Mouse (Mus musculus): ENCODE measurements around the gene Fam24b. TPM values are rescaled to one million over a fixed set of nuclear protein-coding genes. Genes with fewer than 3 reads are reported as not detected.

Fam24b gene
- polyA plus RNA-seq, 1 experiment from 2014 or later, result not detected

DNA sequence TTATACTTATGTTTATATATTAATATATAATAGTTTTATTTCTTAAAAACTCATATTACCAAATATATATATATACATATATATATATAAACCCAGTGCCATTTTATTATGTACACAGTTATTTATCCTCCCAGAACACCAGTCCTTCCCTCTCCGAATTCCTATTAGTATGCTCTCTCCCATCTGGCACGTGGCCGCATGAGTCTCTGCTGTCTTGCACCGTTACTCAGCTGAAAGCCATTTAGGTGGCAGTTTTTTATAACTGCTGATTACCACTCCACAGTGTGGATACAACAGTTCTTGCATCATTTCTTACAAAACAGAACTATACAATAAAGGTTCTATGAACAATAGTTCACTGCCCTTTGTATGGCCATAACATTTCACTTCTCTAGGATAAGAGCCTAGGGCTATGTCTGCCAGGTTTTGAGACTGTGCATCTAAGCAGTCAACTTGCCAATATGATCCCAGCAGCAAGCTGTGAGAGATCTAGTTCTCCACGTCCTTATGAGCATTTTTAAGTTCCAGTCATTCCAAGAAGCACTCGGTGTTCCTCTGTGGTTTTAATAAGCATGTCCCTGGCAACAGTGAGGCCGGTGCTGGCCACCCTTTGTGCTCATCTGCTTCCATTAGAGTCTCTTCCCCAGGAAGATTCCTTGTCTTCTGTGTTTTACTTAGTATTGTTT is 16.7 kb upstream of the Fam24b start:
- Histone ChIP-seq H3K9ac (ENCODE audit: low read depth, low read length) (no peak overlapping the region), H3K4me2 (ENCODE audit: low read depth, low read length) (no peak overlapping the region), H3K9me3 (ENCODE audit: control insufficient read depth, low read length) (no peaks in the 10 kb centered on the region), H3K27me3 (replicated peaks; ENCODE audit: control insufficient read depth, insufficient read depth, low read length) (no peaks in the 10 kb centered on the region), H3K4me1 (ENCODE audit: control insufficient read depth, insufficient read depth, low read length) (no peaks in the 10 kb centered on the region), H3K4me3 (ENCODE audit: low read length) (no peak overlapping the region), H3K27ac (ENCODE audit: low read length) (no peak overlapping the region), H3K36me3 (ENCODE audit: control insufficient read depth, insufficient read depth, low read length) (peaks cover 15% of the 10 kb centered on the region)
- no peak for ATAC-seq
- WGBS, result 77% methylated on average over 7 of the region's 7 CpGs

GRCm38 (mm10) chr7:131337502-131338068 is 8.3 kb upstream of the Fam24b start:
- ATAC-seq, result no peak
- no peaks in the 10 kb centered on the region for H3K4me1 ChIP-seq (ENCODE audit: control insufficient read depth, insufficient read depth, low read length)
- WGBS, result 50% methylated on average over 8 of the region's 8 CpGs
- no peak overlapping the region for H3K9ac ChIP-seq (ENCODE audit: low read depth, low read length)
- H3K36me3 ChIP-seq (ENCODE audit: control insufficient read depth, insufficient read depth, low read length), result no peaks in the 10 kb centered on the region; the same call in 1 of the 2 replicates
- no peak overlapping the region for H3K27ac ChIP-seq (ENCODE audit: low read length)
- H3K9me3 ChIP-seq (ENCODE audit: control insufficient read depth, low read length), result no peaks in the 10 kb centered on the region
- H3K4me2 ChIP-seq (ENCODE audit: low read depth, low read length), result no peak overlapping the region
- H3K4me3 ChIP-seq (ENCODE audit: low read length), result no peak overlapping the region
- no peaks in the 10 kb centered on the region for H3K27me3 ChIP-seq (replicated peaks; ENCODE audit: control insufficient read depth, insufficient read depth, low read length)

DNA sequence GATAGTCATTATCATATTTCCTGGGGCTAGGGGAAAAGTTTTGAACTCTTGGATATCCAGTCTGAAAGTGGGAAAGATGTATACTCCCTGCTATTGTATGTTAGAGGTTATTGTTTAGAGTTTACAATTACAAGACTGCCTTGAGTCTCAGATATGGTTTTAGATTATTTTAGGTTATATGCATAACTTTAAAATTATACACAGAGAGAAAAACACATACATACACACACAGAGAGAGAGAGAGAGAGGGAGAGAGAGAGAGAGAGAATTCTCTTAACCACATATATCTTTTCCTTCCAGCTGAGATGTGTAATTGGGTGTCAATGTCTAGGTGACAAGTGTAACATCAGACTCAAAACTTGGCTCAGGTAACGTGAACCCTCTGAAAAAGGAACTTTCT is 4.2 kb upstream of the Fam24b start, which contains the start of gene Fam24a:
Gene Fam24a (plus strand): TSS at position 301 of the 400 bp plus-strand sequence.
- Histone ChIP-seq H3K27me3 (replicated peaks; ENCODE audit: control insufficient read depth, insufficient read depth, low read length) (no peaks in the 10 kb centered on the region), H3K27ac (ENCODE audit: low read length) (no peak within 1 kb of the TSS), H3K9ac (ENCODE audit: low read depth, low read length) (no peak within 1 kb of the TSS), H3K4me2 (ENCODE audit: low read depth, low read length) (no peak within 1 kb of the TSS), H3K4me3 (ENCODE audit: low read length) (no peak within 1 kb of the TSS), H3K9me3 (ENCODE audit: control insufficient read depth, low read length) (no peaks in the 10 kb centered on the region), H3K4me1 (ENCODE audit: control insufficient read depth, insufficient read depth, low read length) (no peaks in the 10 kb centered on the region), H3K36me3 (ENCODE audit: control insufficient read depth, insufficient read depth, low read length) (no peaks in the 10 kb centered on the region)
- WGBS, result 62% methylated on average over 1 of the region's 1 CpGs
- no peak for ATAC-seq

- Histone ChIP-seq H3K4me3 (ENCODE audit: low read length) (no peak overlapping the region), H3K27ac (ENCODE audit: low read length) (no peak overlapping the region), H3K27me3 (replicated peaks; ENCODE audit: control insufficient read depth, insufficient read depth, low read length) (no peaks in the 10 kb centered on the region), H3K9ac (ENCODE audit: low read depth, low read length) (no peak overlapping the region), H3K9me3 (ENCODE audit: control insufficient read depth, low read length) (no peaks in the 10 kb centered on the region), H3K4me1 (ENCODE audit: control insufficient read depth, insufficient read depth, low read length) (no peaks in the 10 kb centered on the region), H3K4me2 (ENCODE audit: low read depth, low read length) (no peak overlapping the region), H3K36me3 (ENCODE audit: control insufficient read depth, insufficient read depth, low read length) (no peaks in the 10 kb centered on the region)
- no peak for ATAC-seq
- 67% methylated on average over 2 of the region's 2 CpGs for WGBS
Measured at GRCm38 (mm10) chr7:131331688-131332087, 2.4 kb upstream of the Fam24b start.

DNA sequence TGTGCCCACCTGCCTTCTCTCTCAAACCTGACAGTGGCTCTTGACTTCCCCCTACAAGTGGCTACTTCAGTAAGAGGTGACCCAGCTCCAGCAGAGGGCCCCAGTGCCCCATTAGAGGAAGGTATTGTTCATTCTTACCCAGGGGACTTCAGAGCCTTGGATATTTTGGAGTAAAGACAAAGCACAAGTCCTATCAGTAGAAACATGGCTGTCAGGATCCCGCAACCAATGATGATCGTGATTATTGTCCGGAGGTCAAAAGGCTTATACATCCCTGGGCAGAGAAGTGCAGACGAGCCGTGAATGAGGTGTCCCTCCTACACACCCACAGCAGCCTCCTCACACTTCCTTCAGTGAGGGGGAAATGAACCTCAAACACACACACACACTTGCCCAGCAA is 2.3 kb downstream of the Fam24b start:
- 87% methylated on average over 5 of the region's 5 CpGs for WGBS
- Histone ChIP-seq H3K4me3 (ENCODE audit: low read length) (no peak overlapping the region), H3K4me1 (ENCODE audit: control insufficient read depth, insufficient read depth, low read length) (no peaks in the 10 kb centered on the region)

GRCm38 (mm10) chr7:131322192-131322591 is 7.1 kb downstream of the Fam24b start, which contains the start of gene Cuzd1:
Gene Cuzd1 (minus strand): TSS chr7:131322292.
- H3K27me3 ChIP-seq (replicated peaks; ENCODE audit: control insufficient read depth, insufficient read depth, low read length), result no peaks in the 10 kb centered on the region
- H3K36me3 ChIP-seq (ENCODE audit: control insufficient read depth, insufficient read depth, low read length), result no peaks in the 10 kb centered on the region
- no peaks in the 10 kb centered on the region for H3K4me1 ChIP-seq (ENCODE audit: control insufficient read depth, insufficient read depth, low read length)
- H3K27ac ChIP-seq (ENCODE audit: low read length), result no peak within 1 kb of the TSS
- H3K4me2 ChIP-seq (ENCODE audit: low read depth, low read length), result no peak within 1 kb of the TSS
- whole genome bisulfite sequencing, result 77% methylated on average over 2 of the region's 2 CpGs
- H3K9ac ChIP-seq (ENCODE audit: low read depth, low read length), result no peak within 1 kb of the TSS
- ATAC-seq, result no peak
- no peaks in the 10 kb centered on the region for H3K9me3 ChIP-seq (ENCODE audit: control insufficient read depth, low read length)
- no peak within 1 kb of the TSS for H3K4me3 ChIP-seq (ENCODE audit: low read length)

More for the DNA sequence above, 2.3 kb downstream of the Fam24b start:
- Histone ChIP-seq H3K4me2 (ENCODE audit: low read depth, low read length) (no peak overlapping the region), H3K9ac (ENCODE audit: low read depth, low read length) (no peak overlapping the region), H3K27ac (ENCODE audit: low read length) (no peak overlapping the region), H3K27me3 (replicated peaks; ENCODE audit: control insufficient read depth, insufficient read depth, low read length) (no peaks in the 10 kb centered on the region), H3K9me3 (ENCODE audit: control insufficient read depth, low read length) (no peaks in the 10 kb centered on the region), H3K36me3 (ENCODE audit: control insufficient read depth, insufficient read depth, low read length) (no peaks in the 10 kb centered on the region)
- ATAC-seq, result no peak

DNA sequence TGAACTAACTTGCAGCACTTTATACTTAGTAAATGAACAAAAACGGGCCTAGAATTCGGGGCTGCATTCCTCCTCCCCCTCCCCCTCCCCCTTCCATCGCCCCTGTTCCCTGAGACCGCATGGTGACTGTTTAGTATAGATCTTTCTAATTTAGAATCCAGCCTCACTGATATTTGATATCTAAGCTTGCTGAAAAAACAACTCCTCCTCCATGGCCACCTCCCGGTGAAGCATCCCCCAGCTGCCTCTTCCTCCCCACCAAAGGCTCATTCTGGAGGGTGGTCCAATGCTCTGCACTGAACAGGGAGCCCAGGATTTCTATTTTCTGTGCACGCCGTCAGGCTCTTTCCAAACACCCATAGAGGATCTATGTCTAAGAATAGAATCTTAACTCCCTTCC is 11.0 kb downstream of the Fam24b start:
- no peaks in the 10 kb centered on the region for H3K27me3 ChIP-seq (replicated peaks; ENCODE audit: control insufficient read depth, insufficient read depth, low read length)
- H3K4me1 ChIP-seq (ENCODE audit: control insufficient read depth, insufficient read depth, low read length), result no peaks in the 10 kb centered on the region
- H3K9ac ChIP-seq (ENCODE audit: low read depth, low read length), result no peak overlapping the region
- no peak for ATAC-seq
- no peak overlapping the region for H3K4me3 ChIP-seq (ENCODE audit: low read length)
- H3K36me3 ChIP-seq (ENCODE audit: control insufficient read depth, insufficient read depth, low read length), result no peaks in the 10 kb centered on the region
- WGBS, result 81% methylated on average over 5 of the region's 7 CpGs
- no peak overlapping the region for H3K27ac ChIP-seq (ENCODE audit: low read length)
- H3K9me3 ChIP-seq (ENCODE audit: control insufficient read depth, low read length), result no peaks in the 10 kb centered on the region
- no peak overlapping the region for H3K4me2 ChIP-seq (ENCODE audit: low read depth, low read length)

- no peak overlapping the region for H3K4me2 ChIP-seq (ENCODE audit: low read depth, low read length)
- ATAC-seq, result no peak
- H3K4me1 ChIP-seq (ENCODE audit: control insufficient read depth, insufficient read depth, low read length), result no peaks in the 10 kb centered on the region
- H3K9ac ChIP-seq (ENCODE audit: low read depth, low read length), result no peak overlapping the region
- H3K36me3 ChIP-seq (ENCODE audit: control insufficient read depth, insufficient read depth, low read length), result no peaks in the 10 kb centered on the region
- no peaks in the 10 kb centered on the region for H3K27me3 ChIP-seq (replicated peaks; ENCODE audit: control insufficient read depth, insufficient read depth, low read length)
- H3K9me3 ChIP-seq (ENCODE audit: control insufficient read depth, low read length), result no peaks in the 10 kb centered on the region
- H3K4me3 ChIP-seq (ENCODE audit: low read length), result no peak overlapping the region
- 63% methylated on average over 12 of the region's 12 CpGs for WGBS
- no peak overlapping the region for H3K27ac ChIP-seq (ENCODE audit: low read length)
Measured at GRCm38 (mm10) chr7:131317587-131317986, 11.7 kb downstream of the Fam24b start.

DNA sequence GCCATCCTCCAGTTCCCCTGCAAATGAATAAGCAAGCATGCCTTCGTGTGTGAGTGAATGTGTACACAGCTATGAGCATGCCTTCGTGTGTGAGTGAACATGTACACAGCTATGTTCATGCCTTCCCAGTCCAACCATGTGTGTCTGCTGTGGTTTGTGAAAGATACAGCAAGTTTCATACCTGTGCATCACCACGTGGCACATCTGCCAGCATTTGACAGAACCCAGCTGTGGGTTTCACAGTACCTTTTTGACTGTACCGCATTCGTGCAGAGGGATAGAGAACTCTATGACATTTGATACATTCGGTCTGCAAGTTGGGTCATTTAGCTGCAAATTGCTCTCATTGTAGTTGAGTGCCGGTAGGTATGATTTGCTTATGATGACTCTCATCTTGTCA is 14.8 kb downstream of the Fam24b start:
- WGBS, result 80% methylated on average over 7 of the region's 7 CpGs
- no peak overlapping the region for H3K4me2 ChIP-seq (ENCODE audit: low read depth, low read length)
- H3K9me3 ChIP-seq (ENCODE audit: control insufficient read depth, low read length), result no peaks in the 10 kb centered on the region
- H3K27ac ChIP-seq (ENCODE audit: low read length), result no peak overlapping the region
- ATAC-seq, result no peak
- no peaks in the 10 kb centered on the region for H3K27me3 ChIP-seq (replicated peaks; ENCODE audit: control insufficient read depth, insufficient read depth, low read length)
- no peak overlapping the region for H3K9ac ChIP-seq (ENCODE audit: low read depth, low read length)
- H3K4me3 ChIP-seq (ENCODE audit: low read length), result no peak overlapping the region
- no peaks in the 10 kb centered on the region for H3K36me3 ChIP-seq (ENCODE audit: control insufficient read depth, insufficient read depth, low read length)
- H3K4me1 ChIP-seq (ENCODE audit: control insufficient read depth, insufficient read depth, low read length), result no peaks in the 10 kb centered on the region

Data from intestine, embryonic 16.5 days (tissue).